Mouse (Mus musculus) spleen, adult 10 weeks (tissue): ENCODE data around the gene Tnfaip1. TPM values are rescaled to one million over a fixed set of nuclear protein-coding genes. Genes with fewer than 3 reads are reported as not detected.

ENCODE experiments used
- polyA plus RNA-seq: library from polyadenylated mRNA; stranded (reverse); fragments of 350-450 nt; fragmentation: Illumina TruSeq; extraction: RNeasy Lipid Tissue Mini Kit (QIAGEN cat#74804); gene quantifications from one replicate; pipeline ENCODE4 v1.2.3, GENCODE M21; 2015; ENCODE audit warnings: low replicate concordance; ENCODE audit not compliant: insufficient read depth

Gene Tnfaip1
- polyA plus RNA-seq = 27.4 TPM

DNA sequence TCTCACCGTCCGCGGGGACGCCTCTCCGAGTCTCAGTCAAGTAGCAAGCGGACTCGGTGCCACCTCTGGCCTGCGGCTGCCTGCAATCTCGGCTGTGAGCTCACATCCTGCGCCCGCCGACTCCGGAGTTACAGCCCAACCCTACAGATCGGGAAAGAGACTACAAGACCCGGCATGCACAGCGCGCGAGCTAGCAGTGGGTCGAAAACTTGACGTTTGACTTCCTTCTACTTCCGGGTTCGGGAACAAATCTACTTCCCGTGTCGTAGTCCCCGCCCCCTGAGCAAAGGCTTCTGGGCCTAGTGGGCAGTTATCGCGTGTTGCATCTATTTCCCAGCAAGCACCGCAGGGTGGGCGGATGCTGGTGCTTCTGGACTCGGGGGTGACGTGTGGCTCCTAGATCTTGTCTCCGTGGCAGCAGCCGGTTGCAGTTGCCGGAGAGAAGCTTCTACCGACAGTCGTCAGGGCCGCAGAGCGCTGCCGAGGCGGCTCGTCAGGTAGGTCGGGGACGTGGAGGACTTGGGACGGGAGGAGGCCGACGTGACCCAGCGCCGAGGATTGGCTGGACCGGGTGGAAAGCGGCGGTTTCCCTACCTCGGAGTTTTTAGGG is at the start of gene Tnfaip1, which contains the start of gene Ift20:
Tnfaip1 (minus strand) TSS at position 253 of the 610 bp plus-strand sequence.
Ift20 (plus strand) TSS at position 282 of the 610 bp plus-strand sequence.

DNA sequence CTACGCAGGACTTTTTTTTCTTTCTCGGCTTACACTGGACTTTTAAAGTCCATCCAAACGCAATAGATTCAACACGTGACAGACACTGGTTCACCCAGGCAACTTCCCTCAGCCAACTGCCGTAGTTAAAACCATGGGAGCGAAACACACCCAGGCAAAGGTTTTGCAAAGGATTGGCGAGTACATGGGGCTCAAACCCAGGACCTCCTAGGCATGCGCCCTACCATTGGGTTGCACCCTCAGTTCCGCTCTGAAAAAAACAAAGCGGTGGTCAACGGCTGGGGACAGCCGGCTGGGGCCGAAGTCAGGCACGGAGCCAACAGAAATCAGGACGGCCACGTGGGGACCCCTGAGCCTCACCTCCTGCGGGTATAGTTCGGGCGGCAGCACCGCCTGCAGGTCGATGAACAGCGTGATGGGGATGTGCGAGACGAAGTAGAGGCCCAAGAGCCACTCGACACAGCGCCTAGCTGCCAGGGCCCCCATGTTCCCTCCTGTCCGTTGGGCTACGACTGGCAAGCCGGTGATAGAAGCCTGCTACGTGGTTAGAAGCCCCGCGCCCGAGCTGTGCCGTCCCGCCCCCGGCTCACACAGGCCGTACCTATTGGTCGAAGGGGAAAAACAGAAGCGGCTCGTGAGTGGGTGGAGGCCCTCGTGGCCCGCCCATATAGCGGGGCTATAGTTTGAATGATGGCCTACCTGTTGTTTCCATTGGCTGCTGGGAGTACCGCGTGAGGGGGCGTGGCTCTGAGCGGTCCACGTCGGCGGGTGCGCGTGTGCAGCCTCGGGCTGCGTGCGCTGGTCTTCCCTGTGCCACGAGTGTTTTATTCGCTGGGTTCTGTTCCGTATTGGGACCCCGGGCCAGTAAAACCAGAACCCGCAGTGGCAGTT is 14.3 kb upstream of the Tnfaip1 start, which contains the start of gene Tmem97:
Tmem97 (minus strand) TSS at position 610 of the 891 bp plus-strand sequence.

DNA sequence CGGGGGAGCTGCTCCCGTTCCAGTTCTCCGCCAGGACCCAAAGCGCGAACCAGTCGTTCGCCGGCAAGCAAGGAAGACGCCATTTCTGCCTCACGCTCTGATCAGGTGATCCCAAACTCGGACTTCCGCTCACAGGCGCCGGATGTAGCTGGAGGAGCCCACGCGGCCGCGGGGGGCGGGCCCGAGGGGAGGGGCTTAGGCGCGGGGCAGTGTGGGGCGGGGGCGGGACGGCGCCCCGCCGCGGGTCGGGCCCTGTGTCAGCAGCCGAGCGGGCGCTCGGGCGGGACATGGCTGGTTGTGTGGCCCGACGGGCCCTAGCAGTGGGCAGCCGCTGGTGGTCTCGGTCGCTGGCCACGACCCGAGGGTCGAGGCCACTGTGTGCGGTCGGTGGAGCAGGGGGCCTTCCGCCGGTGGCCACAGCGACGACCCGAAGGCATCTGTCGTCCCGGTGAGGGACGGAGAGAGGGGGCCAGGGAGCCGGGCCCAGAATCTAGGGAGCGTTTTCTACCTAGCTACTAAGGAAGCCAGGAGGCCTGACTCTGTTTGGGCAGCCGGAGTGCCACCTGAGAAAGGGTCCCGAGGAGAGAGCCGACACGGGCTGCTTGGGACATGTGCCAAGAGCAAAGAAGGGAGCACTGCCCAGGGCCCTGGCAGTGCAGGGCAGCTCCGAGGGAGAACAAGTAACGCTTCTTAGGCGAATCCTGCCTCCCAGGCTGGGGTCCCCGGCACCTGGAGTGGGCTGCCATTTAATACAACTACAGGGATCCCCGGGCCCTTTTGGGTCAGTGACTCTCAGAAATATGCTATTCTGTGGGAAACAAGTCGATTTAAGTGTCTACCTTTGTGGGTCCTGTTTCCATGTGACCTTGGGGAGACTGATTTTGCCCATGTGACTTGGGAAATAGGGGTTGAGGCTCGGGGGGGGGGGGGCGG is 23.8 kb downstream of the Tnfaip1 start, which contains the start of the genes Tmem199 and Poldip2:
Tmem199 (minus strand) TSS at position 148 of the 933 bp plus-strand sequence.
Poldip2 (plus strand) TSS at position 169 of the 933 bp plus-strand sequence.

DNA sequence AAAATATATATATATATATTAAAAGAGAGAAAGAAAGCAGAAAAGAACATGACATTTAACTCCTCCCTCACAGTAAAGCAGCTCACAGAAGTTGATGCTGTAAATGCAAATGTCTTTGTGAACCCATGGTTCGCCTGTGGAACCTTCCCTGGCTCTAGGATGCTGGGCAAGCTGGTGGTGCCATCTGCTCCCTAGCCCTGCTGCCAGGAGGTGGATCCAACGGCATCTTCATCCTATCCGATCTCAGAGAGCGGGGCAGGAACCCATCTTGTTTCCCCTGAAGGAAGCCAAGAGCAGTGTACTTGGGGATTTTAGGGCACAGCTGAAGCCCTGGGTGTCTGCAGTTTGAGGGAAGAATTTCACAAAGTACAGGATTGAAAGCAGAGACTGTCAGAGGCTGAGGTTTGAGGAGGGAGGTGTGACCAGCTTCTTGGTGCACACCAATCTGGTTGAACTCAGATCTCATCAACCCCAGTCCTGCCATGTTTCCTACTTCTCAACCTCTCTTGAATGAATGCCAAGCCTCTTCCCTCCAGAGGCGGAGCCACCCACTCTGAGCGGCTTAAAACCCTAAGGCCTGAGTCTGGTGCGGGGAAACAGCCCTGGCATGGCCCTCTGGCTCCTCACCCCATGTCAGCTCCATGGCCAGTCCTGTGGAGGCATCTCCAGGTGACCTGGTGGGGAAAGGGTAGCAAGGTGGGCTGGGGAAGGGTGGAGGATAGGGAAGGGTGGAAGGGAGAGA is 33.1 kb downstream of the Tnfaip1 start, which contains the start of gene Sebox:
Sebox (plus strand) TSS at position 539 of the 742 bp plus-strand sequence.

DNA sequence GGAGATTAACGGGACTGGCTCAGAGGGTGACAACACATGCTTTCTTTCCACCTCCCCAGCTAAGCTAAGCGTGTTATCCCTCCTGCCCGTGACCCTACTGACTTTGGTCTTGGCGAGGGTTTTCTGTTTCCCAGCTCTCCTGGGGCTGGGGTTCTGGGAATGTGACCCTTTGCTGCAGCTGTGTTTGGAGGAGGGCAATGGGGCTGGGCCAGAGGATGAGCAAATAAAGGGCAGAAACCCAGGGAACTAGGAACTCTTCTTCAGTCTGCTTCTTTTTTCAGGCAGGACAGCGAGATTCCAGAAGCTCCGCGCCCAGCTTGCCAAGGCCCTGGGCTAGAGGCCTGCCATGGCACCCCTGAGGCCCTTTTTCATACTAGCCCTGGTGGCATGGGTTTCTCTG is 37.1 kb downstream of the Tnfaip1 start, which contains the start of gene Vtn:
Vtn (plus strand) TSS at position 88 of the 400 bp plus-strand sequence.

DNA sequence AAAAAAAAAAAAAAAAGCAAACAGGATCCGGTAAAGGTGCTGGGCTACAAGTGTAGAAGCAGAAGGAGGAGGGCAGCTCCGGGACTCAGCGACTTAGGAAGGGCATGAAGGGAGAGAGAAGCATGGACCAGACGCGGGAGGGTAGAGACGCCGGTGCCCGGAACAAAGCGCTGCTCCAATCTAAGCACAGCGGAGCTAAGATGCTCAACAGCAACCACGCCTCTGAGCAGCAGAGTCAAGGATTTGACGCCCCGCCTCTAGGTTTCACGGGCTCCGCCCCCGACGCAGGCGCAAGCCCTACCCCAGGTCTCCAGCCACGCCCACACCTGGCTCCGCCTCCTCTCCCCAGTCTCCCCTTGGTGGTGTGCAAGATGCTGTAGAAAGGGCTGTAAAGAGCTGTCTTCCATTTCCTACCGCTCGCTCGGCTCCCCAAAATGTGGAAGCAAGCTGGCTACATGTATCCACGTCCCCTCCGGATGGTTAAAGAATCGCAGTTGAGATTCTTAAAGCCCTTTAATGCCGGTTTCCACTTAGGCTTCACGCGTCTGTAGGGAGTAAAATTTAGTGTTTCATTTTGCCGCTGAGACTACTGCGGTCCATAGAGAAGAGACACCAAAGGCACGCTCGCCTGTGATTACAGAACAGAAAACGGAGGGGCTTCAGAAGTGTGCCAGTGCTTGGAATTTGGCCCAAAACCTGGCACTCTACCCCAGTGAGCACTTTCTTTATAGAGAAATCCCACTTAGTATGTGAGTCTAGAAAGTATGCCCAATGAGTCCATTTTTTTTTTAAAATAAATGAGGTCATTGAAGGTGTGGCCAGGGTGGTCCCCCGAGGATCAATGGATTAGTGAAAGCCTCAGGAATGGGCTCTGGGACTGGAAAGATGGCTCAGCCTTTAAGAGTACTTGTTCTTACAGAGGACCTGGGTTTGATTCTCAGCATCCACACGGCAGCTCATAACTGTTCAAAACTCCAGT is 38.3 kb downstream of the Tnfaip1 start, which contains the start of gene Sarm1:
Sarm1 (minus strand) TSS at position 211 of the 979 bp plus-strand sequence.

Other genes with a start within 250 kb of the Tnfaip1 start
- gene BC030499, start 245.5 kb downstream of the Tnfaip1 start, polyA plus RNA-seq = 0.95 TPM
- 12.5 TPM for gene Spag5, start 234.8 kb downstream of the Tnfaip1 start, polyA plus RNA-seq
- 4.3 TPM for gene Aldoc, start 213.4 kb downstream of the Tnfaip1 start, polyA plus RNA-seq
- 24.8 TPM for gene Pigs, start 207.9 kb downstream of the Tnfaip1 start, polyA plus RNA-seq
- 35.6 TPM for gene Unc119, start 192.8 kb downstream of the Tnfaip1 start, polyA plus RNA-seq
- gene Foxn1, start 149.8 kb downstream of the Tnfaip1 start, polyA plus RNA-seq = not detected
- 0.10 TPM for gene Slc13a2, start 114.1 kb downstream of the Tnfaip1 start, polyA plus RNA-seq
- gene Slc46a1, start 70.6 kb downstream of the Tnfaip1 start, polyA plus RNA-seq = 0.91 TPM
- 0.37 TPM for gene Sarm1, start 38.6 kb downstream of the Tnfaip1 start, polyA plus RNA-seq
- gene Vtn, start 37.2 kb downstream of the Tnfaip1 start, polyA plus RNA-seq = not detected
- not detected for gene Sebox, start 32.9 kb downstream of the Tnfaip1 start, polyA plus RNA-seq
- gene Tmem199, start 24.2 kb downstream of the Tnfaip1 start, polyA plus RNA-seq = 41.9 TPM
- gene Poldip2, start 24.1 kb downstream of the Tnfaip1 start, polyA plus RNA-seq = 32.6 TPM
- gene Ift20, start within 50 bp of the Tnfaip1 start, polyA plus RNA-seq = 58.4 TPM
- 14.5 TPM for gene Tmem97, start 14.4 kb upstream of the Tnfaip1 start, polyA plus RNA-seq
- 34.4 TPM for gene Nlk, start 161.0 kb upstream of the Tnfaip1 start, polyA plus RNA-seq
- gene Ccnq, start 215.4 kb upstream of the Tnfaip1 start, polyA plus RNA-seq = 15.7 TPM